7 mouse cellular contexts compared by ENCODE assay signal in genomic region chr12:99883000-99883712, GRCm38 (mm10). TPM values are rescaled to one million over a fixed set of nuclear protein-coding genes. Genes with fewer than 3 reads are reported as not detected.
DNase-seq lines count a peak whose midpoint lies in the region; ATAC-seq lines count a peak whose summit lies in the region.

No protein-coding gene starts in this region.

- H3K27ac ChIP-seq in embryonic facial prominence, embryonic 11.5 days (replicated peaks; ENCODE audit: low read depth, low read length) = no peak overlapping the region; the same call in 1 of the 2 replicates
- H3K27ac ChIP-seq in limb, embryonic 11.5 days (replicated peaks; ENCODE audit: low read depth, low read length) = no peak overlapping the region
- H3K27ac ChIP-seq in midbrain, embryonic 14.5 days (replicated peaks; ENCODE audit: low read depth, low read length) = peak overlapping the region; percentile 82; the same call in 1 of the 2 replicates

- peak; percentile 93 for DNase-seq in adrenal gland, postnatal 14 days
- DNase-seq in embryonic facial prominence, embryonic 11.5 days (ENCODE audit: low spot score) = peak; percentile 99
- DNase-seq in heart, adult 11 months = peak; percentile 99
- DNase-seq in kidney, adult 18-20 months = peak; percentile 82
- peak; percentile 96 for DNase-seq in limb, embryonic 11.5 days (ENCODE audit: low spot score)
- peak; percentile 97 for DNase-seq in midbrain, embryonic 14.5 days
- peak; percentile 72 to 80 for DNase-seq in spleen, adult 18-20 months

- WGBS in embryonic facial prominence, embryonic 11.5 days = under 1% methylated on average over 38 of the region's 38 CpGs
- under 1% methylated on average over 38 of the region's 38 CpGs for WGBS in limb, embryonic 11.5 days
- WGBS in midbrain, embryonic 14.5 days = under 1% methylated on average over 38 of the region's 38 CpGs

- no peaks in the 10 kb centered on the region for H3K36me3 ChIP-seq in embryonic facial prominence, embryonic 11.5 days (replicated peaks; ENCODE audit: control insufficient read depth, insufficient read depth, low read depth, low read length)
- H3K36me3 ChIP-seq in limb, embryonic 11.5 days (ENCODE audit: control insufficient read depth, insufficient read depth, low read length) = no peaks in the 10 kb centered on the region
- H3K36me3 ChIP-seq in midbrain, embryonic 14.5 days (ENCODE audit: control insufficient read depth, insufficient read depth, low read length) = no peaks in the 10 kb centered on the region

- peak overlapping the region; percentile 94 for H3K9ac ChIP-seq in embryonic facial prominence, embryonic 11.5 days (replicated peaks; ENCODE audit: low read length)
- H3K9ac ChIP-seq in limb, embryonic 11.5 days (ENCODE audit: low read length) = peak overlapping the region; percentile 92
- peak overlapping the region; percentile 80 for H3K9ac ChIP-seq in midbrain, embryonic 14.5 days (replicated peaks; ENCODE audit: low read length)

- peak overlapping the region; percentile 76 for H3K4me3 ChIP-seq in embryonic facial prominence, embryonic 11.5 days (ENCODE audit: low read depth, low read length)
- H3K4me3 ChIP-seq in limb, embryonic 11.5 days (ENCODE audit: low read depth, low read length) = peak overlapping the region; percentile 83
- peak overlapping the region; percentile 73 for H3K4me3 ChIP-seq in midbrain, embryonic 14.5 days (replicated peaks; ENCODE audit: low read depth, low read length)

- ATAC-seq in embryonic facial prominence, embryonic 11.5 days (replicated peaks; ENCODE audit: insufficient number of reproducible peaks, low FRiP score, low TSS enrichment, low read depth) = peak; percentile 88
- ATAC-seq in limb, embryonic 11.5 days (ENCODE audit: insufficient number of reproducible peaks, low FRiP score, low TSS enrichment, low read depth) = peak; percentile 93
- peak; percentile 94 for ATAC-seq in midbrain, embryonic 14.5 days (ENCODE audit: low FRiP score, low TSS enrichment)

- H3K4me2 ChIP-seq in embryonic facial prominence, embryonic 11.5 days (ENCODE audit: low read depth, low read length) = peak overlapping the region; percentile 85
- peak overlapping the region; percentile 64 for H3K4me2 ChIP-seq in limb, embryonic 11.5 days (ENCODE audit: low read depth, severe bottlenecking)
- peak overlapping the region; percentile 93 for H3K4me2 ChIP-seq in midbrain, embryonic 14.5 days (ENCODE audit: low read length)

- H3K27me3 ChIP-seq in embryonic facial prominence, embryonic 11.5 days (ENCODE audit: control insufficient read depth, insufficient read depth, low read length) = no peaks in the 10 kb centered on the region
- no peaks in the 10 kb centered on the region for H3K27me3 ChIP-seq in limb, embryonic 11.5 days (ENCODE audit: control insufficient read depth, insufficient read depth, low read length)
- no peaks in the 10 kb centered on the region for H3K27me3 ChIP-seq in midbrain, embryonic 14.5 days (ENCODE audit: control insufficient read depth, insufficient read depth, low read length)

- peaks cover 3% of the 10 kb centered on the region; the same call in 1 of the 2 replicates for H3K4me1 ChIP-seq in embryonic facial prominence, embryonic 11.5 days (ENCODE audit: control insufficient read depth, insufficient read depth, low read length)
- H3K4me1 ChIP-seq in limb, embryonic 11.5 days (ENCODE audit: control insufficient read depth, insufficient read depth, low read length) = peaks cover 8% of the 10 kb centered on the region; the same call in 1 of the 2 replicates
- H3K4me1 ChIP-seq in midbrain, embryonic 14.5 days (ENCODE audit: control insufficient read depth, insufficient read depth, low read length) = peaks cover 14% of the 10 kb centered on the region

- no peaks in the 10 kb centered on the region for H3K9me3 ChIP-seq in embryonic facial prominence, embryonic 11.5 days (replicated peaks; ENCODE audit: control insufficient read depth, low read length)
- H3K9me3 ChIP-seq in limb, embryonic 11.5 days (ENCODE audit: control insufficient read depth, low read length) = no peaks in the 10 kb centered on the region
- no peaks in the 10 kb centered on the region for H3K9me3 ChIP-seq in midbrain, embryonic 14.5 days (ENCODE audit: control insufficient read depth, low read length)

RNA-seq across cellular contexts. Expression of gene Efcab11, which starts 1.1 kb away (rescaled TPM):
- 0.96 and 1.1 TPM in 2 replicates for total RNA-seq in adrenal gland, postnatal 14 days (2021)
- 24.4 and 27.3 TPM in 2 replicates for polyA plus RNA-seq in embryonic facial prominence, embryonic 11.5 days (2014; fragmentation: Nextera tagmentation; extraction: Ambion mirVana)
- polyA plus RNA-seq in limb, embryonic 11.5 days (2014; fragmentation: Nextera tagmentation; extraction: Ambion mirVana) = 21.3 and 22.4 TPM in 2 replicates
- polyA plus RNA-seq in midbrain, embryonic 14.5 days (2014; fragmentation: Nextera tagmentation; extraction: Ambion mirVana) = 5.4 and 6.5 TPM in 2 replicates

RNA-seq across cellular contexts. Expression of gene Tdp1, which starts 1.2 kb away (rescaled TPM):
- total RNA-seq in adrenal gland, postnatal 14 days (2021) = 12.8 and 16.5 TPM in 2 replicates
- polyA plus RNA-seq in embryonic facial prominence, embryonic 11.5 days (2014; fragmentation: Nextera tagmentation; extraction: Ambion mirVana) = 83.1 and 83.5 TPM in 2 replicates
- polyA plus RNA-seq in limb, embryonic 11.5 days (2014; fragmentation: Nextera tagmentation; extraction: Ambion mirVana) = 77.9 and 80.4 TPM in 2 replicates
- polyA plus RNA-seq in midbrain, embryonic 14.5 days (2014; fragmentation: Nextera tagmentation; extraction: Ambion mirVana) = 47.7 and 62.1 TPM in 2 replicates
